ENCODE assay signal across 9 mouse cellular contexts in genomic region chr3:30601610-30602064, GRCm38 (mm10). TPM values are rescaled to one million over a fixed set of nuclear protein-coding genes. Genes with fewer than 3 reads are reported as not detected.
DNase-seq lines count a peak whose midpoint lies in the region; ATAC-seq and TF ChIP-seq lines count a peak whose summit lies in the region.
"Had no signal": no experiment of that assay in that cellular context is flagged by ENCODE, and none has a peak within 500 bp of the region (broad histone marks: within the 10 kb centered on the region; RNA-seq: fewer than 3 reads in every experiment).

No protein-coding gene starts in this region.

- peak overlapping the region; percentile 78 for H3K4me3 ChIP-seq in kidney, embryonic 16.5 days (ENCODE audit: low read length)
- peak overlapping the region; percentile 64 for H3K4me3 ChIP-seq in cortical plate, adult 2 months (ENCODE audit: insufficient read depth, low read length)
- peak overlapping the region; percentile 84 for H3K4me3 ChIP-seq in hindbrain, embryonic 15.5 days
- peak overlapping the region; percentile 81 for H3K4me3 ChIP-seq in midbrain, embryonic 15.5 days

- H3K9me3 ChIP-seq in kidney, embryonic 16.5 days (ENCODE audit: low read length) = no peaks in the 10 kb centered on the region
- no peaks in the 10 kb centered on the region for H3K9me3 ChIP-seq in hindbrain, embryonic 15.5 days
- no peaks in the 10 kb centered on the region for H3K9me3 ChIP-seq in midbrain, embryonic 15.5 days

- no peak for TF ChIP-seq POLR2A in cortical plate, adult 2 months (IDR thresholded peaks at IDR 0.05; ENCODE audit: extremely low read depth, insufficient read depth, low read length)

- peaks cover 19% of the 10 kb centered on the region for H3K4me1 ChIP-seq in kidney, embryonic 16.5 days (ENCODE audit: insufficient read depth, low read length)
- no peaks in the 10 kb centered on the region for H3K4me1 ChIP-seq in cortical plate, adult 2 months (ENCODE audit: control insufficient read depth, insufficient read depth, low read length)
- H3K4me1 ChIP-seq in hindbrain, embryonic 15.5 days (replicated peaks) = peaks cover 40% of the 10 kb centered on the region
- peaks cover 30% of the 10 kb centered on the region for H3K4me1 ChIP-seq in midbrain, embryonic 15.5 days

- peak overlapping the region; percentile 93 for H3K4me2 ChIP-seq in kidney, embryonic 16.5 days (replicated peaks; ENCODE audit: low read depth, low read length)
- peak overlapping the region; percentile 71 for H3K4me2 ChIP-seq in hindbrain, embryonic 15.5 days
- H3K4me2 ChIP-seq in midbrain, embryonic 15.5 days = peak overlapping the region; percentile 89

- H3K9ac ChIP-seq in kidney, embryonic 16.5 days (replicated peaks; ENCODE audit: low read length) = peak overlapping the region; percentile 93
- peak overlapping the region; percentile 77 for H3K9ac ChIP-seq in hindbrain, embryonic 15.5 days
- peak overlapping the region; percentile 74 for H3K9ac ChIP-seq in midbrain, embryonic 15.5 days

- peaks cover 12% of the 10 kb centered on the region; the same call in 1 of the 2 replicates for H3K36me3 ChIP-seq in kidney, embryonic 16.5 days (ENCODE audit: insufficient read depth, low read length)
- peaks cover 11% of the 10 kb centered on the region; the same call in 1 of the 2 replicates for H3K36me3 ChIP-seq in hindbrain, embryonic 15.5 days
- H3K36me3 ChIP-seq in midbrain, embryonic 15.5 days (replicated peaks) = peaks cover 6% of the 10 kb centered on the region

- WGBS in kidney, embryonic 16.5 days = under 1% methylated on average over 13 of the region's 13 CpGs
- WGBS in hindbrain, embryonic 15.5 days = 1% methylated on average over 13 of the region's 13 CpGs
- WGBS in midbrain, embryonic 15.5 days = 2% methylated on average over 13 of the region's 13 CpGs

- no peak for TF ChIP-seq CTCF in cortical plate, adult 2 months (IDR thresholded peaks at IDR 0.05; ENCODE audit: extremely low read depth, insufficient read depth, low read length)

- 0 out of 2 replicates have a peak, but pooled peaks cover 12% of the 10 kb centered on the region for H3K27me3 ChIP-seq in kidney, embryonic 16.5 days (ENCODE audit: insufficient read depth, low read length)
- H3K27me3 ChIP-seq in hindbrain, embryonic 15.5 days = no peaks in the 10 kb centered on the region
- H3K27me3 ChIP-seq in midbrain, embryonic 15.5 days (replicated peaks) = no peaks in the 10 kb centered on the region

- H3K27ac ChIP-seq in kidney, embryonic 16.5 days (ENCODE audit: low read length) = peak overlapping the region; percentile 99
- H3K27ac ChIP-seq in cortical plate, adult 2 months (ENCODE audit: insufficient read depth, low read length) = peak overlapping the region; percentile 91
- peak overlapping the region; percentile 99 for H3K27ac ChIP-seq in hindbrain, embryonic 15.5 days (replicated peaks)
- peak overlapping the region; percentile 97 for H3K27ac ChIP-seq in midbrain, embryonic 15.5 days

- no peak for DNase-seq in kidney, postnatal 10 days
- no peak for DNase-seq in right cerebral cortex, adult 18-20 months
- DNase-seq in retina, embryonic 14.5 days (ENCODE audit: low spot score) = no peak
- no peak for DNase-seq in T-cell, adult 2 months (ENCODE audit: low spot score)

- ATAC-seq in kidney, embryonic 16.5 days (ENCODE audit: low FRiP score, low TSS enrichment) = no peak
- no peak for ATAC-seq in hindbrain, embryonic 15.5 days (ENCODE audit: low FRiP score, low read depth)
- ATAC-seq in midbrain, embryonic 15.5 days (replicated peaks) = no peak

RNA-seq across cellular contexts. Expression of gene Mynn, which starts 0.2 kb away (rescaled TPM):
- 41.9 and 42.6 TPM in 2 replicates for polyA plus RNA-seq in kidney, embryonic 16.5 days (2015; fragmentation: Nextera tagmentation; extraction: Ambion mirVana)
- 10.4 and 15.5 TPM in 2 replicates for polyA plus RNA-seq in cortical plate, adult 2 months (2012; rRNA removed)
- 27.3 TPM in 2 replicates for polyA plus RNA-seq in hindbrain, embryonic 15.5 days (2015; fragmentation: Nextera tagmentation; extraction: Ambion mirVana)
- polyA plus RNA-seq in midbrain, embryonic 15.5 days (2015; fragmentation: Nextera tagmentation; extraction: Ambion mirVana) = 26.9 and 30.8 TPM in 2 replicates

RNA-seq across cellular contexts. Expression of gene Actrt3, which starts 1.9 kb away (rescaled TPM):
- 0.07 TPM in 1 of 2 replicates, not detected in the other for polyA plus RNA-seq in kidney, embryonic 16.5 days (2015; fragmentation: Nextera tagmentation; extraction: Ambion mirVana)
- polyA plus RNA-seq in cortical plate, adult 2 months (2012; rRNA removed) = 0.65 and 0.78 TPM in 2 replicates
- polyA plus RNA-seq in hindbrain, embryonic 15.5 days (2015; fragmentation: Nextera tagmentation; extraction: Ambion mirVana) = 0.56 and 0.75 TPM in 2 replicates
- polyA plus RNA-seq in midbrain, embryonic 15.5 days (2015; fragmentation: Nextera tagmentation; extraction: Ambion mirVana) = 0.22 and 0.56 TPM in 2 replicates
- polyA plus RNA-seq: gonadal fat pad, adult 2 months had no signal

RNA-seq across cellular contexts. Expression of gene Lrriq4, which starts 42.7 kb away (rescaled TPM):
- 0.11 and 0.18 TPM in 2 replicates for polyA plus RNA-seq in kidney, embryonic 16.5 days (2015; fragmentation: Nextera tagmentation; extraction: Ambion mirVana)
- polyA plus RNA-seq in cortical plate, adult 2 months (2012; rRNA removed) = not detected in 2 replicates
- polyA plus RNA-seq in hindbrain, embryonic 15.5 days (2015; fragmentation: Nextera tagmentation; extraction: Ambion mirVana) = not detected in 2 replicates
- 0.09 TPM in 1 of 2 replicates, not detected in the other for polyA plus RNA-seq in midbrain, embryonic 15.5 days (2015; fragmentation: Nextera tagmentation; extraction: Ambion mirVana)

RNA-seq across cellular contexts. Expression of gene Lrrc34, which starts 46.0 kb away (rescaled TPM):
- 2.4 and 2.9 TPM in 2 replicates for polyA plus RNA-seq in kidney, embryonic 16.5 days (2015; fragmentation: Nextera tagmentation; extraction: Ambion mirVana)
- polyA plus RNA-seq in cortical plate, adult 2 months (2012; rRNA removed) = 0.17 TPM in 1 of 2 replicates, not detected in the other
- 1.3 and 1.4 TPM in 2 replicates for polyA plus RNA-seq in hindbrain, embryonic 15.5 days (2015; fragmentation: Nextera tagmentation; extraction: Ambion mirVana)
- polyA plus RNA-seq in midbrain, embryonic 15.5 days (2015; fragmentation: Nextera tagmentation; extraction: Ambion mirVana) = 0.87 and 1.4 TPM in 2 replicates

RNA-seq across cellular contexts. Expression of gene Mecom, which starts 53.8 kb away (rescaled TPM):
- 78.3 and 80.4 TPM in 2 replicates for polyA plus RNA-seq in kidney, embryonic 16.5 days (2015; fragmentation: Nextera tagmentation; extraction: Ambion mirVana)
- 2.6 and 3.2 TPM in 2 replicates for polyA plus RNA-seq in cortical plate, adult 2 months (2012; rRNA removed)
- 6.9 and 9.5 TPM in 2 replicates for polyA plus RNA-seq in hindbrain, embryonic 15.5 days (2015; fragmentation: Nextera tagmentation; extraction: Ambion mirVana)
- polyA plus RNA-seq in midbrain, embryonic 15.5 days (2015; fragmentation: Nextera tagmentation; extraction: Ambion mirVana) = 4.4 and 5.2 TPM in 2 replicates
